Mouse (Mus musculus): ENCODE measurements around the gene Axdnd1. TPM values are rescaled to one million over a fixed set of nuclear protein-coding genes. Genes with fewer than 3 reads are reported as not detected.
"Not testable (repeated sequence)": the region's sequence is repeated elsewhere in the genome, so short reads cannot be mapped to it uniquely, and the experiment has no call there.

Axdnd1 gene
- polyA plus RNA-seq, 1 experiment: not detected

DNA sequence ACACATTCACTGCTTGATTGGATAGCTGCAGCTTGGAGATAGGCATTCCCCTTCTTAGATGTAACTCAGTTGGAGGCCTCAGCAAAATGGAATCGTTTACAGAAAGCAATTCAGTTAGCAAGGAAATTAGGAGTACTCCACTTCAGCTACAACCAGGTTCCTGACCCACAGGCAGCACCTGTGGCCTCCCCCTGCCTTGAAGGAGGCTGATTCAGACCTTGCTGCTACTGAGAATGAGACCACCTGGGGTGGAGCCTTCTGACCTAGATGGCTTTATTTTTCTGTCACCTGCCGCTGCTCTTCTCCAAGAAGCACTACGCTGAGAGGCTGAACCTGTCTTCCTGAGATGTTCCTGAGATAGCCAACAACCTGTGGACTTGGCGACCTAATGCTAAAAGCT, 12.4 kb downstream of the Axdnd1 start:
- H3K4me1 ChIP-seq (ENCODE audit: control insufficient read depth, insufficient read depth, insufficient read length, low read length): no peaks in the 10 kb centered on the region
- no peak overlapping the region for H3K27ac ChIP-seq (replicated peaks; ENCODE audit: low read depth, low read length)
- H3K4me3 ChIP-seq (ENCODE audit: insufficient read depth, low read depth, low read length): no peak overlapping the region

DNA sequence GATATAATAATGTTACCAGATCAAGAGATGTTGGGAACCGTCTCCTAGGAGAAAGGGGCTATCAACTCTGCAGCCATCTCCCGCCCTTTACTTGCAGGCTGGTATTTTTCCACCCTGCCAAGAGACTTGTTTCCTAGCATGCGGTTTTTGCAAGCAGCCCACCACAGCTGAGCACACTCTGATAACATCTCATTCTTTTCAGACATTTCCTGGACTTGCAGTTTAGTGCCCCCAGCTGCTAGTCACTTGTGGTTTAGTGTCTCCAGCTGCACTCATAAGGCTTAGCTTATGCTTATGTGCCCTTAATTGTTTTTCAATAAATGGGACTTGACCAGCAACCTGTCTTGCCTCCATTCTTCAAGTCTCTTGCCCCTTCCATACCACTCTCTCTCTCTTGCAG, 13.0 kb downstream of the Axdnd1 start:
- no peaks in the 10 kb centered on the region for H3K4me1 ChIP-seq (ENCODE audit: control insufficient read depth, insufficient read depth, insufficient read length, low read length)

DNA sequence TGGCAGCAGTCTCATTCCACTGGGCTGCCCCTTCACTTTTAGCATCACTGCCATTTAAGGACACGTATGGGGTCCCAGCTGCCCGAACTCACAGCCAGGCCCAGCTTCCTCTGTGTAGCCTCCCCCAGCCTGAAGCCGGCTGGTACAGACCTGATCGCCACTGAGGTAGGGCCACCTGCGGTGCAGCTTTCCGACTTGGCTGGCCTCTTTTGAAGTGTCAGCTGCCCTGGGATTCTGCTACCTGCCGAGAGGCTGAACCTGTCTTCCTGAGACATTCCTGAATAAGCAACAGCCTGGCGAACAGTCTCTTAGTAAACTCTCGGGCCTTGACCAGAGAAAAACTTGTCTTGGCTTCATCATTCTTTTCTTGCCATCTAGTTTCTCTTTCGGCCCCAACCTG, 17.7 kb downstream of the Axdnd1 start:
- no peak overlapping the region for H3K4me3 ChIP-seq (ENCODE audit: insufficient read depth, low read depth, low read length)
- H3K4me1 ChIP-seq (ENCODE audit: control insufficient read depth, insufficient read depth, insufficient read length, low read length): no peaks in the 10 kb centered on the region
- no peak overlapping the region for H3K27ac ChIP-seq (replicated peaks; ENCODE audit: low read depth, low read length)

More for the DNA sequence above, 13.0 kb downstream of the Axdnd1 start:
- no peak overlapping the region for H3K4me3 ChIP-seq (ENCODE audit: insufficient read depth, low read depth, low read length)
- H3K27ac ChIP-seq (replicated peaks; ENCODE audit: low read depth, low read length): no peak overlapping the region

DNA sequence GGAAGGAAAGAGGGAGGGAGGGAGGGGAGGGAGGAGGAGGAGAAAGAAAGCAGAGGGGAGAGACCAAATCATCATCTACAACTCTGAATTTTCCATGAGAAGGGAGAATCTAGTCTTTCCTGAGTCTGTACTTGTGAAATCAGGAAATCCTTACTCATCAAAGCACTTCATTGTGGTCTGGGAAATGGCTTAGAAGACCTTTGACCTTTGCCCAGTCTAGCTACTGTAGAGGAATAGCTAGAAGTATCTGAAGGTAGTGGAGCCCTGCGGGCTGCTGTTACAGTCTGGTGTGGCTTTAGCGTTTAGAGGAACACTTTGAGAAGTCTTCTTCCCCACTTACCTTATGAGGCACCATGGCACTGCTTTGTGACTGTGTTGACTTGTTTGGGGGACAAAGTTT, 18.5 kb downstream of the Axdnd1 start:
- no peak overlapping the region for H3K27ac ChIP-seq (replicated peaks; ENCODE audit: low read depth, low read length)
- H3K4me1 ChIP-seq (ENCODE audit: control insufficient read depth, insufficient read depth, insufficient read length, low read length): no peaks in the 10 kb centered on the region
- no peak overlapping the region for H3K4me3 ChIP-seq (ENCODE audit: insufficient read depth, low read depth, low read length)

DNA sequence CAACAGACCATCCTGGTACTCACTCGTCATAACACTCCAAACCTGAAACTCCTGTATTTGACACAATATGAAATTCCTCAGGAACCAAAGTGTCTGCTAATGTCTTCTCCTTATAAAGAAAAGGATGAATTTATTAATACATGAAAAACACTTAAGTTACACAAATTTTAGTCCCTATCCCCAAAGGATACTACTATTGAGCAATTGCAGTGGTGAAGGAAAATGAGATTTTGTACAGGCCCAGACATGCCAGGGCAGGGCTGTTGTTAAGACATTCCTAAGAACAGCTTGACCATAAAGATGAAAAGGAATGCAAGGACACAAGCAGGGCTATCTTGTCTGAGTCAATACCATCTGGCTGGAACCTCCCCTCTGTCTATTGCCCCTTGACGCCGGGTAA, 20.8 kb downstream of the Axdnd1 start:
- H3K4me3 ChIP-seq (ENCODE audit: insufficient read depth, low read depth, low read length); H3K27ac ChIP-seq (replicated peaks; ENCODE audit: low read depth, low read length); H3K4me1 ChIP-seq (ENCODE audit: control insufficient read depth, insufficient read depth, insufficient read length, low read length): not testable (repeated sequence)

DNA sequence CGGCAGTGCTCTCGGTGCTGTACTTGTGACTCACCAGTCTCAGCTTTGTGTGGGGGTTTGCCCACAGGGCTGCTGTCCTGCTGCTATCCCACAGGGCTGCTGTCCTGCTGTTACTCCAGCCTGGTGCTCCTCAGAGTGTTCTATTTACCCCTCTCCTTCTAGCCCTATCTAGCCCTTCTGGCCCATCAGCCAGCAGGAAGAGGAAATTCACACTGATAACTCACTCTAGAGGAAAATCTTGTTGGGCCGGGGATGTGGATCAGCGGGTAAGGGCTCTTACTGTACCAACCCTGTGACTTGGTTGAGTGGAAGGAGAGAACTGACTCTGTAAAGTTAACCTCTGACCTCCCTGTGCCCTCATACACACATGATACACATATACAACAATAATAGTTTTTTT, 27.8 kb downstream of the Axdnd1 start:
- no peak overlapping the region for H3K4me3 ChIP-seq (ENCODE audit: insufficient read depth, low read depth, low read length)
- H3K27ac ChIP-seq (replicated peaks; ENCODE audit: low read depth, low read length): no peak overlapping the region
- H3K4me1 ChIP-seq (ENCODE audit: control insufficient read depth, insufficient read depth, insufficient read length, low read length): no peaks in the 10 kb centered on the region

DNA sequence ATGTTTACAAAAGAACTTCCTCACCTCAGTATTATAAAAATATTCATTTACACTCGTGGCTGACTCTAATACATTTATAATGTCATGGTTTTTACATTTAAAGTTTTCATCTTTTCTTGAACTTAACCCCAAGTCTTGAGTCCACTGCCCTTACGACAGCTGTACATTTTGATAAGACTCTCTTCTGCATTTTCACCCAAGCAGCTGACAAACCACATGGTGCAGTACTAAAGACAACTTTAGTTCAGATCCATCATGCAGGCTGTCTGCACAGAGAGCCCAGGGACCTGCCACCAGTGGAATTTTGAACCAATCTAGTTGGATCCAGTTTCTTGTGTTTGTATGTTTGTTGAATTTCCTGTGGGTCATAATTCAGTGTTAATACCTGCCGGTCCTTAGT, 34.1 kb downstream of the Axdnd1 start:
- Histone ChIP-seq H3K27ac (replicated peaks; ENCODE audit: low read depth, low read length) (no peak overlapping the region), H3K4me1 (ENCODE audit: control insufficient read depth, insufficient read depth, insufficient read length, low read length) (no peaks in the 10 kb centered on the region), H3K4me3 (ENCODE audit: insufficient read depth, low read depth, low read length) (no peak overlapping the region)

DNA sequence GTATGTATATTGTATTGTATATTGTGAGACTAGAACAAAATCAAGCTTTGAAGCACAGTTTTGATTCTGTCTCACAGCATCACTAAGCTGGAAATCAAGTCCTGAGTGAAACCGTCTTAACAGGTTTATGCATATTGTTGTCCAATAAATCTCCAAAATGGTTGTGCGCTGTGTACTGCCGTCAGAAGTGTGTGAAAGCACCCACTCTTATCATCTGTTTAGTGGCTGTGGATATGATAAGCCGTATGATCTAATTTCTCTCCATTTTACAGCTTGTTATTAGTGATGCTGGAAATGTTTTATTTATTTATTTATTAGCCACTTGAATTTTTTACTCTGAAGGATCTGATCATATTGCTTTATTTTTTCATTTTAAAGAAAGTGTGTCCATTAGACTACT, 34.7 kb downstream of the Axdnd1 start:
- Histone ChIP-seq H3K4me3 (ENCODE audit: insufficient read depth, low read depth, low read length) (no peak overlapping the region), H3K4me1 (ENCODE audit: control insufficient read depth, insufficient read depth, insufficient read length, low read length) (no peaks in the 10 kb centered on the region), H3K27ac (replicated peaks; ENCODE audit: low read depth, low read length) (no peak overlapping the region)

DNA sequence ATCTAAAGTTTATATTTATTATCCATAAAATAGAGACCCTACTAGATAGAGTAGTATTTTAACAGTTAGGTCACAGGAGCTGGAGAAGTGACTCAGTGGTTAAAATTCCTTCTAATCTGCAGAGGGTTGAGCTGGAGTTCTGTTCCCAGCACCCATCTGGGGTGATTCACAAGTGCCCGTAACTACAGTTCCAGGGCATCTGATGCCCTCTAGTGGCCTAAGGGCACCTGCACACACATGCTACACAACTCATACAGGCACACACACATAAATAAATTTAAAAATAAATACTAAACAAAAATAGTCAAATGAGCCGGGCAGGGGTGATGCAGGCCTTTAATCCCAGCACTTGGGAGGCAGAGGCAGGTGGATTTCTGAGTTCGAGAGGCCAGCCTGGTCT, 39.7 kb downstream of the Axdnd1 start:
- Histone ChIP-seq H3K4me3 (ENCODE audit: insufficient read depth, low read depth, low read length) (no peak overlapping the region), H3K27ac (replicated peaks; ENCODE audit: low read depth, low read length) (no peak overlapping the region), H3K4me1 (ENCODE audit: control insufficient read depth, insufficient read depth, insufficient read length, low read length) (no peaks in the 10 kb centered on the region)

DNA sequence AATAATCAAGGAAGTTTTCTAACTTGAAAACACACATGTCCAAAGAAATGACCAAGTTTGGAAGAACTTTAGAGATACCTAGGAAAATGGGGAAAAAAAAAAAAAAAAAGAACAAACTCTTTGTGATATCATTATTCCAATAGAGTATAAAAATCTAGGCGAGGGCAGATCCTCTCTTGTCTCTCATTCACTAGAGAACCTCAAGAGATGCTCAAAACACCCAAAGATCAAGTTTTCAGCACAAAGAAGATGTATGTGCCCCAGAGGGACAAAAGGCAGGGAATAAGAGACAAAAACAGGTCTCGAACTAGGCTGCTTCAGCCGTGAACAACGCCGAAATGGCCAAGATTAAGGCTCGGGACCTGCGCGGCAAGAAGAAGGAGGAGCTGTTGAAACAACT, 55.2 kb downstream of the Axdnd1 start, which contains the start of gene Gm2000:
Gm2000 (plus strand) TSS at position 301 of the 400 bp plus-strand sequence.
- no peaks in the 10 kb centered on the region for H3K4me1 ChIP-seq (ENCODE audit: control insufficient read depth, insufficient read depth, insufficient read length, low read length)
- no peak within 1 kb of the TSS for H3K4me3 ChIP-seq (ENCODE audit: insufficient read depth, low read depth, low read length)
- no peak within 1 kb of the TSS for H3K27ac ChIP-seq (replicated peaks; ENCODE audit: low read depth, low read length)

DNA sequence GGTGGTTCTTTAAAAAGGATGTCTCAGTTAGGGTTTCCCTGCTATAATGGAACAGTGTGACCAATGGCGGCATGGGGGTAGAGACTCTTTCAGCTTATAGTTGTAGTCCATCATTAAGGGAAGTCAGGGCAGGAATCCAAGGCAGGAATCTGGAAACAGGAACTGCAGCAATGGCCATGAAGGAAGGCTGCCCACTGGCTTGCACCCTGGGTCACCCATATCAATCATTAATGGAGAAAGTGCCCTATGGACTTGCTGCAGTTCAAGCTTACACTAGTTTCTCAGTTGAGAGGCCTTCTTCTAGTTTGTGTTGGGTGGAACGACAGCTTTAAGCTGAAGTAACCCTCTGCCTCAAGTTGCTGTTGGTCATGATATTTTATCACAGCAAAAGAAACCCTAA, 68.5 kb downstream of the Axdnd1 start:
- Histone ChIP-seq H3K4me1 (ENCODE audit: control insufficient read depth, insufficient read depth, insufficient read length, low read length) (no peaks in the 10 kb centered on the region), H3K27ac (replicated peaks; ENCODE audit: low read depth, low read length) (no peak overlapping the region), H3K4me3 (ENCODE audit: insufficient read depth, low read depth, low read length) (no peak overlapping the region)

DNA sequence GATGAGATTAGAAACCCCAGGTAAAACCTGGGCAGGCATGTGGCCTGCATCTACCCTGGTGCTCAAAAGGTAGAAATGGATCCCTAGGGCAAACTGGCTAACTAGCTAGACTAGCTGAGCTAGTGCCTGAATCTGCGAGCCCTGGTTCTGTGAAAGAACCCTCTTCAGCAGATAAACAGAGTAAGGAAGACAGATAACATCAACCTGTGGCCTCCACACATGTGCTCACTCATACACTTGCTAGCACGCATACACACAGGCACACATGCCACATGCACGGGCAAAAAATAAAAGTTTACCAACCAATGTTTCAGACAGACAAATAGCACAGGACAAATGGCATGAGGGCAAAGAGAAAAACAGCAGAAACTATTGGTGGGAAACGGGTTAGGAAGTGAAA, 70.5 kb downstream of the Axdnd1 start:
- Histone ChIP-seq H3K27ac (replicated peaks; ENCODE audit: low read depth, low read length) (no peak overlapping the region), H3K4me1 (ENCODE audit: control insufficient read depth, insufficient read depth, insufficient read length, low read length) (no peaks in the 10 kb centered on the region), H3K4me3 (ENCODE audit: insufficient read depth, low read depth, low read length) (no peak overlapping the region)

DNA sequence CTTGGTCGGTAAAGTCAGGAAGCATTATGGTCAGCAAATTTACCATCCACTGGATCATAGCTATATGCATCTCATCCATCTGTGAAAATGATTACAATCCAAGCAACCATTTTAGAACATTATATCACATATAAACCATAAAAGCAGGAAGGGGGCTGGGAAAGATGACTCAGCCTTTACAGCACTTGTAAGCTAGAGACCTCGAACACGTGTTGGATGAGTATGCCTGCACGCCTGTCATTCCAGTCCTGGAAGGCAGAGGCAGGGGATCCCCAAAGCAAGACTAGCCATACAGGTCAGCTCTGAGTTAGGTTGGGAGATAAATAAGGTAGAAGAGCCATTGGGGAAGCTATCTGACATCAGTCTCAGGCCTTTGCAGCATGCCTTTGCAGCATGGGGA, 71.9 kb downstream of the Axdnd1 start:
- no peak overlapping the region for H3K4me3 ChIP-seq (ENCODE audit: insufficient read depth, low read depth, low read length)
- H3K27ac ChIP-seq (replicated peaks; ENCODE audit: low read depth, low read length): no peak overlapping the region
- no peaks in the 10 kb centered on the region for H3K4me1 ChIP-seq (ENCODE audit: control insufficient read depth, insufficient read depth, insufficient read length, low read length)

DNA sequence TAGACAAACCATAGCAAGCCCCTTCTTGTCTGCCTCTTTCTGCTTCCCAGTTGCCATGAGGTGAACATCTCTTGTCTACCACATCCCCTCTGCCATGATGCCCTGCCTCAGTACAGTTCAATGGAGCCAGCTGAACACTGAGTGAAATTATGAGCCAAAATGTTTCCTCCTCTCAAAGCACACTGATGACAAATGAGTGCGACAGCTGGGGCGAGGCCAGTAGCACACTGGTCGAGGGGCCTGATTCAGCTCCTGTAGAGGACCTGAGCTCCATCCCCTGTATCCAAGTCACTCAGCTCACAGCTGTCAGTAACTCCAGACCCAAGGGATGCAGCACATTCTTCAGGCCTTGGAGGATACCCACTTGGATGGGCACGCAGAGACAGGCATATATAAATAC, 75.3 kb downstream of the Axdnd1 start:
- Histone ChIP-seq H3K27ac (replicated peaks; ENCODE audit: low read depth, low read length) (no peak overlapping the region), H3K4me3 (ENCODE audit: insufficient read depth, low read depth, low read length) (no peak overlapping the region), H3K4me1 (ENCODE audit: control insufficient read depth, insufficient read depth, insufficient read length, low read length) (no peaks in the 10 kb centered on the region)

DNA sequence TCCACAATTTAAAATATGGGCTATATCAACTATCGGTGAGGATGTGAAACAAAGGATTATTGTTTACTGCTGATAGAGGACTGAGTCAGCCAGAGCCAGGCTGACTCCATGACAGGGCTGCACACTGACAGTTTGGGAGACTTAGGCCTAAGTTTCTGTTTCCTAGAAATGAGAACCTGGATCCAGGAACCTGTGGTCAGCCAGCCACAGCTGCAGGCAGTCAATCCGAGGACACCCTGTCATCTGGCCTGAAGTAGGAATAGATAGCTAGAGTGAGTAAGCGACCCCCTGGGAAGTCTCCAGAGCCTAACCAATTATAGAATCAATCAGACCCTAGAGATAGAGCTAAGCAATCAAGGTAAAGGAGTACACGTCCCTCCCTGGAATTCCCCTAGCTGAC, 76.5 kb downstream of the Axdnd1 start:
- H3K4me3 ChIP-seq (ENCODE audit: insufficient read depth, low read depth, low read length): no peak overlapping the region
- no peaks in the 10 kb centered on the region for H3K4me1 ChIP-seq (ENCODE audit: control insufficient read depth, insufficient read depth, insufficient read length, low read length)
- H3K27ac ChIP-seq (replicated peaks; ENCODE audit: low read depth, low read length): no peak overlapping the region

DNA sequence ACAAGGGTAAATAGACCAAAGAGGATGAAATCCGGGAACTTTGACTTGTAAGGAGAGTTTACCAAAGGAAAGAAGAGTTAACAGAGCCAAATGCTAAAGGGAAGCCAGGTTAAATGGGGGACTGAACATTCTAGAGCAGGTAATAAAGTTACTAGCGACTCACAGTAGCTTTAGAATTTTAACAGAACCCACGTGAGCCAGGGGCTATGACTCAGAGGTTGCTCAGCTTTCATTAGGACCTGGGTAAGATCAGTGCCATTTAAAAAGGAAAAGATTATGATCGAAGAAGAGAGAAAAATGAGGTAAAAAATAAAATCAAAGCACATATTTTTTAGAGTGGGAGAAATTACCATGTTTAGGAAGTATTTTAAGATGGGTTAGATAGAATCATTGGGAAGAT, 80.1 kb downstream of the Axdnd1 start:
- Histone ChIP-seq H3K4me1 (ENCODE audit: control insufficient read depth, insufficient read depth, insufficient read length, low read length) (no peaks in the 10 kb centered on the region), H3K4me3 (ENCODE audit: insufficient read depth, low read depth, low read length) (no peak overlapping the region), H3K27ac (replicated peaks; ENCODE audit: low read depth, low read length) (no peak overlapping the region)

DNA sequence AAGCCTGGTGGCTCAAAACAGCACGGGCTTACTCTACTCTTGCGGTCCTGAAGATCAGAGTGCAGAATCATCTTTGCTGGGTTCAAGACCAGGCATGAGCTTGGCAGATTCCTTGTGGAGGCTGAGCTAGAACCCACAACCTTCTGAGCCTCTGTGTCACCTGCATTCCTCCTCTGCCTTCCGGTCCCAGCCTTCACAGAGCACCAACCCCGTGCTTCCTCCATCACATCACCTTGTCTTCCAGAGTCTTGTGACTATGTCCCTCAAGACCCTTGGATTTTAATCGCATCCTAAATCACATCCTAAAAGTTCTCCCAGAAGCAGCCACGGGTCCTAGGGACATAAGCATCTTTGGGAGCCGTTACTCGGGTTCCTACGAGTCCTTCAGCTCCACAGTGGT, 97.8 kb downstream of the Axdnd1 start:
- H3K27ac ChIP-seq (replicated peaks; ENCODE audit: low read depth, low read length): no peak overlapping the region
- H3K4me3 ChIP-seq (ENCODE audit: insufficient read depth, low read depth, low read length): no peak overlapping the region
- no peaks in the 10 kb centered on the region for H3K4me1 ChIP-seq (ENCODE audit: control insufficient read depth, insufficient read depth, insufficient read length, low read length)
